Comparison of ENCODE assay signal across 1 mouse cellular context in the genomic region with DNA sequence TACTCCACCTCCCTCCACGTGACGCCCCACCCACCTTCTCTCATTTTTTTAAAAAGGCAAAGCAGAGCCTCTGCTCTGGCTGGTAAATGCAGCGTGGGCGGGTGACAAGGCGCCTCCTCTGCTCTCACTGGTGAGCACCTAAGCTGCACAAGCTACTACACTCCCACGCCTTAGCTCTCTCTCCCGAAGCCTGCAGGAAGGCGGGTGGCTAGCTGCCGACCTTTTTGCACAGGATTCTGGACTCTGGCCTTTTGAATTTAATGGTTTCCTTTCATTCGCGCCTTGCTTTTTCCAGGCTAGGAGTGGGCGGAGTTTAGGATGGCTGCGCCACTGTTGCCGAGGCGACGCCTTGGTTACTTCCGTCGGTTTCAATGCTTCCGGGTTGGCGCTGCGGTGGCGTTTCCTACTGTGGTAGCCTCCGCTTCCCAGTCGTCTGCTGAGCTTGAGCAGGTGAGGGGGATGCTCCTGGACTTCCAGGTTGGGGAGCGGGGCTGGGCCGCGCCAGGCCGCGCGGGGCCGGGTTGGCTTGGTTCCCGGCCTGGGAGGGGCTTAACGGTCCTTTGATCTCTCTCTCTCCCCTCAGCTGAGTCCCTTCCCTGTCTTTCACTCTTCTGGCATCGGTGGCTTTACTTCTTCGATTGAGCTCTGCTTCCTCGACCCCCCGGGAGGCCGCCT.
TF ChIP-seq lines count a peak whose summit lies in the region.

A gene (plus strand): TSS at position 35 of the 675 bp plus-strand sequence.

TF ChIP-seq in CH12.LX, 34 proteins besides CTCF, POLR2A, EP300 and RAD21 (continued from another document):
- TF ChIP-seq JUN (IDR thresholded peaks at IDR 0.05; ENCODE audit: insufficient read depth, low read depth, low read length) (no peak), POLR2AphosphoS2 (IDR thresholded peaks at IDR 0.05; ENCODE audit: low read depth, low read length) (no peak), KAT2A (IDR thresholded peaks at IDR 0.05; ENCODE audit: insufficient replicate concordance, low read length) (no peak), E2F4 (IDR thresholded peaks at IDR 0.05; ENCODE audit: insufficient replicate concordance, low read depth, low read length) (no peak), JUND (conservative IDR thresholded peaks at IDR 0.05; ENCODE audit: low read depth, low read length) (no peak), MEF2A (IDR thresholded peaks at IDR 0.05; ENCODE audit: borderline replicate concordance, low read depth, low read length) (no peak), CHD2 (IDR thresholded peaks at IDR 0.05; ENCODE audit: low read length) (no peak), RCOR1 (conservative IDR thresholded peaks at IDR 0.05; ENCODE audit: low read depth, low read length) (no peak), USF1 (IDR thresholded peaks at IDR 0.05; ENCODE audit: low read depth, low read length) (peak; percentile 75), ZMIZ1 (IDR thresholded peaks at IDR 0.05; ENCODE audit: low read depth, low read length) (no peak), ZC3H11A (IDR thresholded peaks at IDR 0.05; ENCODE audit: low read depth, low read length) (no peak), TBP (conservative IDR thresholded peaks at IDR 0.05; ENCODE audit: low read depth, low read length) (no peak), MYC (IDR thresholded peaks at IDR 0.05; ENCODE audit: low read depth, low read length) (no peak), MAX (IDR thresholded peaks at IDR 0.05; ENCODE audit: low read length) (no peak; the same call in 1 of the 2 replicates), IRF4 (IDR thresholded peaks at IDR 0.05; ENCODE audit: low read depth, low read length) (no peak), ZNF384 (IDR thresholded peaks at IDR 0.05; ENCODE audit: low read depth, low read length) (peak; percentile 82), BHLHE40 (IDR thresholded peaks at IDR 0.05; ENCODE audit: low read depth, low read length) (peak; percentile 73), TCF12 (IDR thresholded peaks at IDR 0.05; ENCODE audit: low read depth, low read length) (0 out of 2 replicates have a peak, but pooled peaks have one; percentile 10), ZKSCAN1 (IDR thresholded peaks at IDR 0.05; ENCODE audit: borderline replicate concordance, low read depth, low read length) (no peak), SMC3 (IDR thresholded peaks at IDR 0.05; ENCODE audit: low read depth, low read length) (no peak), UBTF (IDR thresholded peaks at IDR 0.05; ENCODE audit: low read depth, low read length) (no peak), ELF1 (IDR thresholded peaks at IDR 0.05; ENCODE audit: low read depth, low read length) (peak; percentile 89), USF2 (conservative IDR thresholded peaks at IDR 0.05; ENCODE audit: low read depth, low read length) (peak; percentile 56), CHD1 (IDR thresholded peaks at IDR 0.05; ENCODE audit: low read depth, low read length) (no peak), PAX5 (IDR thresholded peaks at IDR 0.05; ENCODE audit: low read length) (no peak)
